Mouse (Mus musculus): ENCODE measurements around the gene Gpsm1.

Gene Gpsm1

GRCm38 (mm10) chr2:26312812-26313211, 2.5 kb upstream of the Gpsm1 start:
- DNase-seq (ENCODE audit: low read depth, low spot score): no peak

DNA sequence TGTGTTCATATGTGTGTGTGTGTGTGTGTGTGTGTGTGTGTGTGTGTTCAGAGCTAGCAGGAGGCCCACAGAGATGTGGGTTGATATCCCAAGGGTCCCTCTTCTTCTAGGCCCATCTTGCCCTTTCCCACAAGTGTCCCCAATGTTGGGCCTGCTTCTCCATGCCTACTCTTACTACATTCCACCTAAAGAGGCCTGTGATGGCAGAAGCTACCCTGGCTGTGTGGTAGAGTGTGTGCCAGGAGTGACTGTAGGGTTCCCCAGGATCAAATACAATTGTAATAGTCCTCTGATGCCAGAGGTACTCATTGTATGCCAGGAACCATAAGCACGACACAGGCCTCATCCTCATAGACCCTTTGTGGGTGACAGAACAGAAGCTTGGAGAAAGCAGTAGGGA, 1.9 kb upstream of the Gpsm1 start:
- DNase-seq (ENCODE audit: low read depth, low spot score): no peak

GRCm38 (mm10) chr2:26314281-26315071, 839 bp upstream of the Gpsm1 start:
- peak; percentile 18 for DNase-seq (ENCODE audit: low read depth, low spot score)

GRCm38 (mm10) chr2:26315925-26316311, 603 bp downstream of the Gpsm1 start:
- peak; percentile 55 for DNase-seq (ENCODE audit: low read depth, low spot score)

DNA sequence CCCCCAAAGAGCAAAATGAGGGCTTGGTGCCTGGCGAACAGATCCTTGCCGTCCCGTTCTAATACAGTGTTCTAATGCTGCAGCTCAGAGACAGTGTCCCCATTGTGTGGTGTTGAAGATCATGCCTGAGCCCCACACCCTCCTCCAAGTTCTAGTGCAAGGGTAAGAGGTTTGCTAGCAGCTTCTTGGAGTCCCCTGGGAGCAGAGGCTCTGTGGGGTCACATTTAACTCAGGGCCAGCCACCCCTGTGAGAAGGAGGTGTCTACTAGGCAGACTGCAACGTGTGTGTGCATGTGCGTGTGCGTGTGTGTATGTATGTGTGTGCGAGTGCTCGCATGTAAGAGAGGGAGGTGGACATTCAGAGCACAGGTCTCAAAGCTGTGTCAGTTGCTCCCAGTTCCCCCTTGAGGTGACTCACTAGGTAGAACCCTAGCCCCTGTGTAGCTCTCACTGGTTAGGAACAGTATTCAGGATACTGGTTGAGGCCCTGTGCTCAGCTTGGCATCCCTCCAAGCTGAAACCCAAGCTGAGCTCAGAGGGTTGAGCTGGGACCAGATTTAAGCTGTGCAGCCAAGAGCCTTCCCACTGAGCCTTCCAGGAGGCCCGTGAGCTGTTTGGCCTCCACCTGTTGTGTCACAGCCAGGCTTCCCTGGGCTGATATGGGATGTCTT, 1.4 kb downstream of the Gpsm1 start:
- DNase-seq (ENCODE audit: low read depth, low spot score): no peak

- DNase-seq (ENCODE audit: low read depth, low spot score): no peak
Measured at GRCm38 (mm10) chr2:26317371-26317770, 2.1 kb downstream of the Gpsm1 start.

- DNase-seq (ENCODE audit: low read depth, low spot score): no peak
Measured at GRCm38 (mm10) chr2:26317991-26318672, 2.8 kb downstream of the Gpsm1 start.

- DNase-seq (ENCODE audit: low read depth, low spot score): no peak
Measured at GRCm38 (mm10) chr2:26319109-26319508, 3.8 kb downstream of the Gpsm1 start.

GRCm38 (mm10) chr2:26319519-26320244, 4.4 kb downstream of the Gpsm1 start:
- no peak for DNase-seq (ENCODE audit: low read depth, low spot score)

DNA sequence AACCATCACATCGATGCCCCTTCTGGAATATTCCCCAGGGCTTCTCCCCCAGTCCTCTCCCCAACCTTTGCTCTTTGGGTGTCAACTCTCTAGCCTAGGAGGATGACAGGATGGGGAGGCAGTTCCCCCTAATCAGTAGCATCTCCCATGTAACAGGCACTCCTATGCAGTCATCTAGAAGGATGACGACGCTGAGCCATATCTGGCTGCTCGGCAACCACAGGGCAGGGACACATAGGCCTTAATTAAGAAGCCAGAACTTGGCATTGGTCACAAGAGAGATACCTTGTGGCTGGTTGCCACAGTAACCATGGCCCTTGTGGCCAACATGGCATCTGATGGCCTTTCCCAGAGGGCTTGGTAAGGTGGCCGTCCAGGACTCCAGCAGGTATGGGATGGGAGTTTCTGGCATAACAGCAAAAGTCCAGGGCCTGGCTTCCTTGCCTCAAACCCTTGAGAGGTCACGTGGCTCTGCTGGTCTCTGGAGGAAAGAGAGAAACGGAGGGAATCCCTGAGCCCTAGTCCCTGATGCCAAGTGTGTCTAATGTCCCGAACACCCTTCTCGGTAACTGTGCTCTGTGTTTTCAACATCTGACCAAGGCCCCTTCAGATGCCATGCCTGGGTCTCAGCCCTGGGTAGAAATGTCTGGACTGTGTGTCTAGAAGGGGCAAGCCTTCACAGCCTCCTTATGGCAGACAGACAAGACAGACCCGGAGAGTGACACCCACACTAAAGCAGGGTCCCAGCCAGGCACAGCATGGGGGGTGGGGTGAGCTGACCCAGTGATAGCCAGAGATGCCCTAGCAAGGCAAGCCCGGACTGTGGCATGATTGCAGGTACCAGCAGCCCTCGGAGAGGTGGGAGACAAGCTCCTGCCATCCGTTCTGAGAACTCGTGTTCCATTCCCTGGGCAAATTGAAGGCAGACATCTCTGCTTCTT, 5.2 kb downstream of the Gpsm1 start:
- DNase-seq (ENCODE audit: low read depth, low spot score): no peak

GRCm38 (mm10) chr2:26323589-26324325, 8.4 kb downstream of the Gpsm1 start:
- no peak for DNase-seq (ENCODE audit: low read depth, low spot score)

- DNase-seq (ENCODE audit: low read depth, low spot score): peak; percentile 67
Measured at GRCm38 (mm10) chr2:26324917-26325316, 9.6 kb downstream of the Gpsm1 start.

DNA sequence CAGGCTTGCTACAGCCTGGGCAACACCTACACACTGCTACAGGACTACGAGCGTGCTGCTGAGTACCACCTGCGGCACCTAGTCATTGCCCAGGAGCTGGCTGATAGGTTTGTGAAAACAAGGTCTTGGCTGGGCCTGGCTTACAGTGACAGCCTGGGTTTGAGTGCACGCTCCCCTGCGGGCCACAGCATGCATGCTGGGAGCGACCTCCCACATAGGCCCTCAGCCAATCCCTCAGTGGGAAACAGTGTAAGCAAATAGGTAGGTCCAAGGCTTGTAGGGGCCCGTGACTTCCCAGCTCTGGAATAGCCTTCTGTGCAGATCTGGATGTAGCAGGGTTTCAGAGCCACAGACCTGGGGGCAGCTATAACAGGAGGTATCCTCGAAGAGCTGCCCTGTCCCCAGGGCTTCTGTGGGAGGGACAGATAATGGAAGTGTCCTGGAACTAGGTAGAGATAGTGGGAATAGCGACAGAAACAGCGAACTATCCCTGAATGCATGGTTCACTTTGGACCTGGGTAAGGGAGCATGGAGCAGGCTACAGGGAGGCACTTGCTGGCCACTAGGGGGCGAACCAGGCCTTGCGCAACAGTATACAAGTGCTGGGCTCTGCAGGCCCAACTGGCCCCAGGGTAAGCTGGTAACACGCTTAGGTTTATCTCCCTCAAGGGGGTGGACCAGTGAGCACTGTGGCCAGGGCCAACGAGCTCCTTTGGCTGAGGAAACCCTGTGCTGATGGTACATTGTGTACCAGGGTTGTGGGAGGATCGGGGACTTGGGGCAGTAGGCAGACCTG, 10.3 kb downstream of the Gpsm1 start:
- DNase-seq (ENCODE audit: low read depth, low spot score): peak; percentile 91

DNA sequence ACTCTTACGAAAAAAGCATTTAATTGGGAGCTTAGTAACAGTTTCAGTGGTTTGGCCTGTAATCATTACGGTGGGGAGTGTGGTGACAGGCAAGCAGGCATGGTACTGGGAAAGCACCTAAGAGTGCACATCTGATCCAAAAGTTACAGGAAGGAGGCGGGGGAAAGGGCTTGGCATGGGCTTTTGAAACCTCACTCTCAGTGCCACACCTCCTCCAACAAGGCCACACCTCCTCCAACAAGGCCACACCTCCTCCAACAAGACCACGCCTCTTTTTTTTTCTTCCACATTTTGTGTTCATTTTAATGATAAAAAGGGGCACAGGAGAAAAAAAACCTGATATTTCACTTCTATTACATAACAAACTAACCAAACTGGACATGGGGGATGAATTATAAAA, 12.5 kb downstream of the Gpsm1 start:
- peak; percentile 72 for DNase-seq (ENCODE audit: low read depth, low spot score)

DNA sequence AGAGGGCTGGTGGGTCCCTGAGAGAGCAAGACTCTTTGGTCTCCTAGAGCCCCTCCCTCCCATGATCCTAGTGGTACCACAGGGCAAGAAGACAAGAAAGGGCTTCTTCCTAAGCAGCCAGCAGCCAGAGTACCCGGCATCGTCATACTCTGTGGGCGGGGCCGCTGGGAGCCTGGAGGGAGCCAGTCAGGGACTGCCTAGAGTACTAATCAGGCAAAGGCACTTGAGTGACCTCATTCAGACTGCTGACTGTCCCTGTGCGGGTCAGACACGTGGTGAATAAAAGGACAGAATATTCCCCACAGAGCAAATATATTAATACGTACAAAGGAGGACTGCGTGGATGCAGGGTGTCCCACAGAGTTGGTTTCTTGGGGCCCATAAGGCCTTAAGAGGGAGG, 14.1 kb downstream of the Gpsm1 start:
- peak; percentile 74 for DNase-seq (ENCODE audit: low read depth, low spot score)

DNA sequence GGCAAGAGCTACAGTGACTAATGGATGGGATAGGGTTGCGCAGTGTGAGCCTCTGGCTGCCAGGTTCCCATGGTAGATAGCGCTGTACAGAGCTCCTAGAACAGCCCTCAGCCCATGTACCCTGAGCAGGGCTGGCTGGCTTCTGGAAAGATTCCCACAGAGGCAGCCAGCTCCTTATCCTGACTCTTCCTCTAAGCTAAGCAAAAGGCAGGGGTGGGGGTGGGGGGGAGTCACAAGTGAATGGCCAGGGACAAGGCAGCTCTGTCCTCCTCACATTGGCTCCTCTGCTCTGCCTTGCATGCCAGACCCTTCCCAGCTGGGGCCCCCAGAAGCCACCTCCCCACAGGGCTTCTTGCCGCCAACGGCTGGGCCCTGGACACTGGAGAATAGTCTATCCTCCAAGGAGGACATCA, 14.7 kb downstream of the Gpsm1 start:
- no peak for DNase-seq (ENCODE audit: low read depth, low spot score)

GRCm38 (mm10) chr2:26330702-26331101, 15.4 kb downstream of the Gpsm1 start:
- no peak for DNase-seq (ENCODE audit: low read depth, low spot score)

DNA sequence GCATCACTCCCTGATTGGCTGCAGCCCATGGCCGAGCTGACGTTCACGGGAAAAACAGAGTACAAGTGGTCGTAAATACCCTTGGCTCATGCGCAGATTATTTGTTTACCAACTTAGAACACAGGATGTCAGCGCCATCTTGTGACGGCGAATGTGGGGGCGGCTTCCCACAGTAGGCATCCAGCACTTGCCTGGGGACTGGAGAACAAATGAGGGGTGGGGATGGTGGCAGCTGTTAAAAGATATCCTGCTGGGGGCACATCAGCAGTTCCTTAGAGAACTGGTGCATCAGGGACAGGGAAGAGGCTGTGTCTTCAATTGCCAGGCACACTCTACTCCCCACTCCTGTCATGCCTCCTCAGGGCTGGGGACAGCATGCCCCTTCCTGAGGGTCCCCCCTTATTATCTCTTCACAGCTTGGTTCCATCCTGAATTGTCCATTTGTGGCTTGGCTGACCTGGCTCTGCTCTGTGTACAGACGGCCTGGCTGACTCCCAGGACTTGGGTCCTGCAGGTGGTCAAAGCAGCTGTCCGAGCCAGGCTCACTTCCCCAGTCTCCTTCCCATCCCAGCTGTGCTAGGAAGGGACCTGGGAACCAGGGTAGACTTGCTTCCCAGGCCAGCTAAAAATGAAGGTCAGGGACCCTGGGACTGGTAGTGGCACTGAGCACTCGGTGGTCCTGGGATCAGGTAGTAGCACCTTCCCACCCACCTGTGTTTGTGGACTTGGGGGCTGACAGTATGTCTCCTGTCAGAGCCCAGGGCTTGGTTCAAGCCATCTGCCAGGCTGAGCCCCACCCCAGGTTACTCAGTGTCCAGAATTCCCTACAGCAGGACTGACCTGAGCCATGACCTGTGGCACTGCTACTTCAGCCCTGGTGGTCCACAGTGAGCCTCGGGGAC, 23.2 kb downstream of the Gpsm1 start:
- DNase-seq (ENCODE audit: low read depth, low spot score): no peak

Data from ZHBTc4 (cell line).